ENCODE assay signal across 8 mouse cellular contexts in genomic region chr8:13338255-13338860, GRCm38 (mm10). TPM values are rescaled to one million over a fixed set of nuclear protein-coding genes. Genes with fewer than 3 reads are reported as not detected.
DNase-seq lines count a peak whose midpoint lies in the region; ATAC-seq and TF ChIP-seq lines count a peak whose summit lies in the region.

TSS of gene Tfdp1 (plus strand) at chr8:13338751.

- DNase-seq in MEL-GATA-1-ER (ENCODE audit: extremely low read depth, low read depth), result peak; percentile 57
- peak; percentile 79 for DNase-seq in cerebellum, adult 8-10 months
- DNase-seq in hindbrain, embryonic 10.5 days (ENCODE audit: low spot score), result peak; percentile 88
- peak; percentile 90 for DNase-seq in layer of hippocampus, adult 9-11 months
- peak; percentile 90 for DNase-seq in lung, postnatal 0 days (ENCODE audit: low spot score)
- peak; percentile 65 for DNase-seq in ovary, postnatal 14 days (ENCODE audit: low spot score)
- peak; percentile 92 for DNase-seq in thymus, postnatal 14 days

- peak within 1 kb of the TSS; percentile 99 for H3K4me2 ChIP-seq in lung, postnatal 0 days (replicated peaks; ENCODE audit: low read depth, low read length)

- no peaks in the 10 kb centered on the region for H3K9me3 ChIP-seq in hindbrain, embryonic 10.5 days
- no peaks in the 10 kb centered on the region for H3K9me3 ChIP-seq in lung, postnatal 0 days (ENCODE audit: low read length)

- H3K4me3 ChIP-seq in hindbrain, embryonic 10.5 days, result peak within 1 kb of the TSS; percentile 98
- peak within 1 kb of the TSS; percentile 71 for H3K4me3 ChIP-seq in lung, postnatal 0 days (ENCODE audit: low read depth, low read length)

- H3K27me3 ChIP-seq in hindbrain, embryonic 10.5 days (ENCODE audit: insufficient read depth, poor library complexity, severe bottlenecking), result no peaks in the 10 kb centered on the region
- H3K27me3 ChIP-seq in lung, postnatal 0 days (replicated peaks; ENCODE audit: insufficient read depth, low read length), result no peaks in the 10 kb centered on the region

- peak; percentile 83 for ATAC-seq in frontal cortex, adult (ENCODE audit: low TSS enrichment)
- peak; percentile 95 for ATAC-seq in lung, postnatal 0 days

- 9% methylated on average over 72 of the region's 72 CpGs for WGBS in hindbrain, embryonic 10.5 days
- under 1% methylated on average over 14 of the region's 72 CpGs for WGBS in lung, postnatal 0 days

- TF ChIP-seq EP300 in lung, postnatal 0 days (IDR thresholded peaks at IDR 0.05), result no peak

- peak within 1 kb of the TSS; percentile 52 for H3K9ac ChIP-seq in lung, postnatal 0 days (replicated peaks; ENCODE audit: low read depth)

- H3K27ac ChIP-seq in hindbrain, embryonic 10.5 days, result peak within 1 kb of the TSS; percentile 98
- H3K27ac ChIP-seq in lung, postnatal 0 days (ENCODE audit: low read length), result no peak within 1 kb of the TSS

- H3K4me1 ChIP-seq in hindbrain, embryonic 10.5 days (replicated peaks), result peaks cover 28% of the 10 kb centered on the region
- H3K4me1 ChIP-seq in lung, postnatal 0 days (ENCODE audit: insufficient read depth, low read depth, low read length), result no peaks in the 10 kb centered on the region; the same call in 1 of the 2 replicates

- TF ChIP-seq CTCF in lung, postnatal 0 days (IDR thresholded peaks at IDR 0.05), result no peak

- peaks cover 33% of the 10 kb centered on the region for H3K36me3 ChIP-seq in hindbrain, embryonic 10.5 days
- no peaks in the 10 kb centered on the region for H3K36me3 ChIP-seq in lung, postnatal 0 days (ENCODE audit: insufficient read depth, low read length)

RNA-seq across cellular contexts. Expression of gene Tfdp1, which starts in this region (rescaled TPM):
- 162 and 186 TPM in 2 replicates for polyA plus RNA-seq in hindbrain, embryonic 10.5 days (2016; fragmentation: Nextera tagmentation; extraction: Ambion mirVana)
- 45.4 and 50.2 TPM in 2 replicates for polyA plus RNA-seq in lung, postnatal 0 days (2015; fragmentation: Nextera tagmentation; extraction: Ambion mirVana)
